Mouse (Mus musculus) lung, postnatal 0 days (tissue): ENCODE results near the gene Entpd2. TPM values are rescaled to one million over a fixed set of nuclear protein-coding genes. Genes with fewer than 3 reads are reported as not detected.

Source experiments
- ATAC-seq: fragments of 200-750 bp; cut with Nextera tagmentation; 2 replicates; pipeline ENCODE4 v1.8.0; 2017; ENCODE audit warnings: moderate library complexity
- DNase-seq: peaks from one replicate; pipeline ENCODE4 v3.0.0-alpha.2; 2016; ENCODE audit warnings: low spot score
- H3K27ac ChIP-seq: fragments of 300-500 bp; sonication (generic); 2 replicates; pipeline ENCODE4 v1.5.1; 2014; ENCODE audit warnings: antibody characterized with exemption, mild to moderate bottlenecking, low read length, mixed read lengths
- H3K27me3 ChIP-seq: fragments of 300-500 bp; sonication (generic); replicated peaks from 2 replicates; pipeline ENCODE4 v1.6.1; 2014; ENCODE audit warnings: low read length, mixed read lengths; ENCODE audit not compliant: insufficient read depth
- H3K36me3 ChIP-seq: fragments of 300-500 bp; sonication (generic); 2 replicates; pipeline ENCODE4 v1.6.1; 2014; ENCODE audit warnings: low read length, mixed read lengths; ENCODE audit not compliant: insufficient read depth
- H3K4me1 ChIP-seq: fragments of 300-500 bp; sonication (generic); 2 replicates; pipeline ENCODE4 v1.6.1; 2014; ENCODE audit warnings: antibody characterized with exemption, low read depth, low read length, mixed read lengths; ENCODE audit not compliant: insufficient read depth
- H3K4me2 ChIP-seq: fragments of 300-500 bp; sonication (generic); replicated peaks from 2 replicates; pipeline ENCODE4 v1.6.1; 2014; ENCODE audit warnings: low read depth, mild to moderate bottlenecking, low read length, moderate library complexity, mixed read lengths
- H3K4me3 ChIP-seq: fragments of 300-500 bp; sonication (generic); 2 replicates; pipeline ENCODE4 v1.5.1; 2014; ENCODE audit warnings: low read depth, low read length
- H3K9ac ChIP-seq: fragments of 300-500 bp; sonication (generic); replicated peaks from 2 replicates; pipeline ENCODE4 v1.6.1; 2014; ENCODE audit warnings: low read depth, mild to moderate bottlenecking
- H3K9me3 ChIP-seq: fragments of 300-500 bp; sonication (generic); 2 replicates; pipeline ENCODE4 v1.6.1; 2016; ENCODE audit warnings: low read length, mixed read lengths
- CTCF ChIP-seq: IDR thresholded peaks from 2 replicates; pipeline ENCODE4 v1.5.1; 2016; ENCODE audit warnings: antibody characterized with exemption, mild to moderate bottlenecking
- EP300 ChIP-seq: IDR thresholded peaks from 2 replicates; pipeline ENCODE4 v1.6.1; 2016; ENCODE audit warnings: antibody characterized with exemption, mild to moderate bottlenecking, control low read depth
- WGBS: fragments of 180-500 bp; shearing (Covaris S2); extraction: QIAGEN DNeasy Blood & Tissue Kit; methylation state at CpG from one replicate; pipeline ENCODE4 v1.1.7; 2014; 5-methylcytosine and 5-hydroxymethylcytosine counted together
- polyA plus RNA-seq: library from polyadenylated mRNA; unstranded; fragments of >200 nt; fragmentation: Nextera tagmentation; extraction: Ambion mirVana; gene quantifications from 2 replicates; pipeline ENCODE4 v1.2.1, GENCODE M21; 2015

Entpd2 gene
- polyA plus RNA-seq, 1 experiment from 2014 or later, result 2.6 TPM

DNA sequence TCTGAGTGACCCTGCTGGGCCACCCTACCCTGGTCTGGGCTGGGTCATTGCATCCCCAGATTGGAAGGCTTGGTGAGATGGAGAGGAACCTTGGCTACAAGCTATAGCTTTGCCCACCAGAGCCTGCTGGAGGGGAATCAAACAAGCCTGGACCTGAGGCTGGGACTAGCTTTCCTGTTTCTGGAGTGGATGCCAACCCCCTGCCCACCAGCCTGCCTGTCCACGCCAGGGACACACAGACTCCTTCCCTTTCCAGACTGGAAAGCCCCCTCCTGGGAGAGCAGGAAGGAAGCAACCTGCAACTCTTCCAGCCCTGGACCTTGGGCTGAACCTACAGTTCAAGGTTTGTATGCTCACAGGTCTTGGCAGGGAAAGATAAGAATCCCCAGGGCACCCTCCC is 28.0 kb downstream of the Entpd2 start:
- no peak for TF ChIP-seq CTCF
- TF ChIP-seq EP300, result no peak
- no peak overlapping the region for H3K4me2 ChIP-seq
- no peaks in the 10 kb centered on the region for H3K9me3 ChIP-seq
- H3K9ac ChIP-seq, result no peak overlapping the region
- no peaks in the 10 kb centered on the region for H3K36me3 ChIP-seq
- no peaks in the 10 kb centered on the region for H3K4me1 ChIP-seq
- no peak overlapping the region for H3K4me3 ChIP-seq
- WGBS, result 23% methylated on average over 1 of the region's 1 CpGs
- ATAC-seq, result no peak
- H3K27me3 ChIP-seq, result no peaks in the 10 kb centered on the region
- H3K27ac ChIP-seq, result no peak overlapping the region
- DNase-seq, result no peak

DNA sequence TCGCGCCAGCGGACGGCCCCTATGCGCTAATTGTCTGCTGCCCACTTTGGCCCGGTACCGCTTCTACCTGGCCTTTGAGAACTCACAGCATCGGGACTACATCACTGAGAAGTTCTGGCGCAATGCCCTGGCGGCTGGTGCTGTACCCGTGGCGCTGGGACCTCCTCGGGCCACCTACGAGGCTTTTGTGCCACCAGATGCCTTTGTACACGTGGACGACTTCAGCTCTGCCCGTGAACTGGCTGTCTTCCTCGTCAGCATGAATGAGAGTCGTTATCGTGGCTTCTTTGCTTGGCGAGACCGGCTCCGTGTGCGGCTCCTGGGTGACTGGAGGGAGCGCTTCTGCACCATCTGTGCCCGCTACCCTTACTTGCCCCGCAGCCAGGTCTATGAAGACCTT is 29.8 kb downstream of the Entpd2 start:
- no peaks in the 10 kb centered on the region for H3K9me3 ChIP-seq
- no peak for DNase-seq
- ATAC-seq, result no peak
- H3K4me2 ChIP-seq, result no peak overlapping the region
- no peaks in the 10 kb centered on the region for H3K36me3 ChIP-seq
- H3K27me3 ChIP-seq, result peaks cover 10% of the 10 kb centered on the region; the same call in 1 of the 2 replicates
- H3K27ac ChIP-seq, result no peak overlapping the region
- no peaks in the 10 kb centered on the region for H3K4me1 ChIP-seq
- H3K4me3 ChIP-seq, result no peak overlapping the region
- H3K9ac ChIP-seq, result no peak overlapping the region
- TF ChIP-seq EP300, result no peak
- no peak for TF ChIP-seq CTCF
- WGBS, result 46% methylated on average over 27 of the region's 27 CpGs

DNA sequence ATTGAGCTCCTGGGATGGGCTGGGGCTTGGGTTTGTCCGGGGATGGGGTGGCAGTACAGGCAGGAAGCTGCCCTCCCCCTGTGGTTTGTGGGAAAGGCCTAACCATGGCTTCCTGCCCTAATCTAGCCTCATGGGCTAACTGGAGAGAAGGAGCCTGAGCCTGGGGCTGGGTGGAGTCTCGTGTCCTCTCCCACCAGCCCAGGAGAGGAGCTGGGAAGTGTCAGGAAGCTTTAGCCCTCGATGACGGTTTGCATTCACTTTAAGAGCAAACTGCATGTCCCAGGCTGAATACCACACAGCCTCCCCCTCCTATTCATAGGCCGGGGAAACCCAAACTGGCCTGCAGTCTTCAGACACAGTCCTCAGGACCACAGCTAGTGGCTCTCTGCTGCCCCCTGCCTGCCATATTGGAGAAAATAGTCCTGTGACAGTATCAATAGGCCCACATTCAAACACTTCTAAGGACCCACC is 31.1 kb downstream of the Entpd2 start:
- no peak overlapping the region for H3K9ac ChIP-seq
- DNase-seq (peak; percentile 67), ATAC-seq (0 out of 2 replicates have a peak, but pooled peaks have one; percentile 11)
- no peak overlapping the region for H3K4me3 ChIP-seq
- H3K9me3 ChIP-seq, result no peaks in the 10 kb centered on the region
- 24% methylated on average over 5 of the region's 5 CpGs for WGBS
- H3K4me2 ChIP-seq, result no peak overlapping the region
- peaks cover 10% of the 10 kb centered on the region; the same call in 1 of the 2 replicates for H3K27me3 ChIP-seq
- no peak overlapping the region for H3K27ac ChIP-seq
- TF ChIP-seq EP300 (no peak), CTCF (peak; percentile 91)
- H3K4me1 ChIP-seq, result no peaks in the 10 kb centered on the region
- H3K36me3 ChIP-seq, result no peaks in the 10 kb centered on the region

- Histone ChIP-seq H3K27ac (no peak overlapping the region), H3K36me3 (no peaks in the 10 kb centered on the region), H3K4me2 (no peak overlapping the region), H3K27me3 (peaks cover 10% of the 10 kb centered on the region; the same call in 1 of the 2 replicates), H3K4me1 (no peaks in the 10 kb centered on the region), H3K4me3 (no peak overlapping the region), H3K9me3 (no peaks in the 10 kb centered on the region), H3K9ac (no peak overlapping the region)
- ATAC-seq, result no peak
- DNase-seq, result no peak
- WGBS, result 91% methylated on average over 5 of the region's 5 CpGs
- TF ChIP-seq EP300 (no peak), CTCF (no peak)
These were observed 31.6 kb downstream of the Entpd2 start for GRCm38 (mm10) chr2:25427256-25427655.

DNA sequence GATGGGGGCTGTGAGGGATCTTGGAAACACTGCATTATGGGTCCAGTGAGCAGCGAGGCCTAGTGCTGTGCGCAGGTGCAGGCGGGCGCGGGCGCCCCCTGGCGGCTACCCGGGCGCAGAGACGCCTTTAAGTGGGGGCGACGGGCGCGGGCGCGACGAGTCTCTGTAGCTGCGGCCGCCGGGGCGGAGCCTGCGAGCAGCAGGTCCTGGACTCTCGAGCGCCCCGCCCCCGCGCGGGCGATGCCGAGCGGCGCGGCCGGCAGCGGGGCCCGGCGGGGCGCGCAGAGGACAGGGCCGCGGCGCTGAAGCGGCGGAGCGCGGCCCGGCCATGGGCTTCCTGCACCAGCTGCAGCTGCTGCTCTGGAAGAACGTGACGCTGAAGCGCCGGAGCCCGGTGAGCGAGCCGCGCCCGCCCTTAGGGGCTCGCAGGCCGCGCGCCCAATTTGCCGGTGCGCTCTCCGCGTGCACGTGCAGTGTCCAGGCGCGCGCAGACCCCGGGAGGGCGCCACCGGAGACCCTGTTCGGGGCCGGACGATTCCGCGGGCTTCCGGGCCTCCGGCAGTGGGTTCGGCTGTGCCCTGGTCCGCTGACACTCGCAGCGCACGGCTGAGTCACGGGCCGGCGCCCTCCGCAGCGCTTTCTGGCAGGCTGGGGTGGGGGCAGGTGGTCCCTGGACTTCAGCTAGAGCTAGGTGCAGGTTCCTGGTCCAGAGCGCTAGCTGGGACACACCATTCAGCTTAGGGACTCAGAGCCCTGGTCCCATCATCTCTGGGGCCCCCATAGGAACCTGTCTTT is 33.0 kb downstream of the Entpd2 start, which contains the start of gene Abca2:
Gene Abca2, plus strand, starts transcription at position 262 of the 795 bp plus-strand sequence.
- H3K27ac ChIP-seq, result no peak within 1 kb of the TSS
- H3K9me3 ChIP-seq, result no peaks in the 10 kb centered on the region
- peaks cover 10% of the 10 kb centered on the region; the same call in 1 of the 2 replicates for H3K27me3 ChIP-seq
- peak; percentile 89 for TF ChIP-seq CTCF
- no peak for TF ChIP-seq EP300
- DNase-seq (peak; percentile 96), ATAC-seq (peak; percentile 94)
- H3K36me3 ChIP-seq, result no peaks in the 10 kb centered on the region
- peak within 1 kb of the TSS; percentile 48 for H3K9ac ChIP-seq
- H3K4me1 ChIP-seq, result no peaks in the 10 kb centered on the region
- H3K4me2 ChIP-seq, result peak within 1 kb of the TSS; percentile 100
- WGBS, result under 1% methylated on average over 65 of the region's 89 CpGs
- peak within 1 kb of the TSS; percentile 65 for H3K4me3 ChIP-seq

DNA sequence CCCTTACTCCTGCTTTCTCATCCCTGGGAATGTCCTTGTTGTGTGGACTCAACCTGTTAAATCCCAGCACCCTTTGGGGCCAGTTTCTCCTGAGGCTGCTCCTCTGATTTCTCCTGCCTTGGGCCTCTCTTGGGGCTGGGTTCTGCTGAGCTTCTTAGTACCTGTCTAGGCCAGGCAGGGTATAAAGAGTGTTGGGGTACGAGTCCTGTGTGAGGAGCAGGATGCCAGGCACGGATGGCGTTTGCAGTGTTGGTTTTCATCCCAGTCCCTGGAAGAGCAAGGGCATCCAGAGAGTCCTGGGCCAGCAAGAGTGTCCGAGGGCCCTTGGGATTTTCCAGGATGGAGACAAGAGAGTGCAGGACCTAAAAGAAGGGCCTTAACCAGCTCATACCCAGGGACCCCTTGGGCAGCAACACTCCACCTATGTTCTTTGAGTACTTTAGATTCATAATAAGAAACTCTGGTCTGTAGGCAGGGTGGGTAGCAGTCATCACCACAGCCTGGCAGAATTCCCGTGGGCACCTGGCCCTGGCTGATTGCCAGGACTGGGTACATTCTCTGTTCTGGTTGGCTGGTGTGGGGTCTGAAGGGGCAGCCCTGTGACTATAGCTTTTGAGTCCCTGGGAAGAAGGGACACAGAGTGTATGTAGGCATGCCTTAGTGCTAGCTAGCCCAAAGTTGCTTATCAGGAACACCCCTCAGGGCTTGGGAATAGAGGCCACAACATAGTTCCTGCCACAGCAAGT is 33.9 kb downstream of the Entpd2 start:
- Histone ChIP-seq H3K9ac (no peak overlapping the region), H3K27ac (no peak overlapping the region), H3K27me3 (peaks cover 10% of the 10 kb centered on the region; the same call in 1 of the 2 replicates), H3K4me2 (peak overlapping the region; percentile 100), H3K36me3 (no peaks in the 10 kb centered on the region), H3K4me3 (no peak overlapping the region), H3K9me3 (no peaks in the 10 kb centered on the region), H3K4me1 (no peaks in the 10 kb centered on the region)
- ATAC-seq (no peak), DNase-seq (no peak)
- TF ChIP-seq CTCF, result no peak
- TF ChIP-seq EP300, result no peak
- 57% methylated on average over 5 of the region's 5 CpGs for WGBS
